8 mouse cellular contexts compared by ENCODE assay signal in the genomic region with DNA sequence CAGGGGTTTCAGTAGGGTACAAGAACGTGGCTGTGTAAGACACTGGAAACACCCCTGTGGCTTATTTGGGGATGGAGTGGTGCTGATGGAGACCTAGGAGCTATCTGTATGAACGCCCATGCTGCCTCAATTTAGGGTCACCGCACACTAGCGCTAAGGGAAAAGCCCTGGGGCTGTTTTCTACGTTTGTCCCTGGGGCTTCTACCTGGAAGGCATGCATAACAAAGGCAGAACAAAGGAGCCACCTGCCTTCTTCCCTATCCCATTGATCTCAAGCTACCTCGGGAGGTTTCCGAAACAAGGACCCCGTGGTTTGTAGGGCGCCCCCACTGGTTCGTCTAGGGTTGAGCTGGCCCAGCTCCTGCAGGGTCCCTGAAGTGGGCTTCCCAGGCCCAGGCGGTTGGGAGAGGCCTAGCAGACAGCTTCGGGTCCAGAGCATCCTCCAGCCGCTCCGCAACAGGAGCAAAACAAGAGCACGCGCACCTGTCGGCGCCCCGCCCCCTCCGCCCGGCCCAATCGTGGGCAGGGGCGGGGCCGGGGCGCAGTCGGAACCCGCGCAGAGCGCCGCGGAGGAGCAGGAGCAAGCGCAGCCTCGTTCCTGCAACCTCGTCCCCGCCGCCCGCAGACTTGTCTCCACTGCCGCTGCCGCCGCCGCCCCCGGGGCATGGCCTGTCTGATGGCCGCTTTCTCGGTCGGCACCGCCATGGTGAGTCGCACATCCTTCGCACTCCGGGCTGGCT. TPM values are rescaled to one million over a fixed set of nuclear protein-coding genes. Genes with fewer than 3 reads are reported as not detected.
DNase-seq lines count a peak whose midpoint lies in the region; ATAC-seq and TF ChIP-seq lines count a peak whose summit lies in the region.

A gene (plus strand): TSS at position 525 of the 740 bp plus-strand sequence.

- H3K4me3 ChIP-seq in heart, embryonic 16.5 days (ENCODE audit: low read length): peak within 1 kb of the TSS; percentile 69
- H3K4me3 ChIP-seq in layer of hippocampus, adult 2 months: peak within 1 kb of the TSS; percentile 94
- peak within 1 kb of the TSS; percentile 85 for H3K4me3 ChIP-seq in lung, adult 2 months (replicated peaks; ENCODE audit: extremely low read depth, low read depth, low read length)
- peak within 1 kb of the TSS; percentile 69 for H3K4me3 ChIP-seq in neural tube, embryonic 14.5 days (ENCODE audit: low read depth, low read length)
- peak within 1 kb of the TSS; percentile 89 for H3K4me3 ChIP-seq in thymus, adult 2 months (ENCODE audit: control insufficient read depth, insufficient read depth, low read length)

- peak; percentile 47; the same call in 1 of the 2 replicates for TF ChIP-seq POLR2A in lung, adult 2 months (IDR thresholded peaks at IDR 0.05; ENCODE audit: borderline replicate concordance, extremely low read depth, low read depth, low read length)
- peak; percentile 92 for TF ChIP-seq POLR2A in thymus, adult 2 months (IDR thresholded peaks at IDR 0.05; ENCODE audit: control insufficient read depth, extremely low read depth, insufficient read depth, low read length, poor library complexity)

- DNase-seq in CD4-positive, CD25-positive, alpha-beta regulatory T cell, adult 2 months (ENCODE audit: low read depth, low spot score): peak; percentile 93
- no peak for DNase-seq in adrenal gland, adult 8-10 months
- peak; percentile 69 for DNase-seq in embryo, embryonic 9.5 days (ENCODE audit: extremely low spot score)
- DNase-seq in layer of hippocampus, adult 2 months (ENCODE audit: low spot score in 2 of 2): peak; percentile 54 to 80
- peak; percentile 52 for DNase-seq in lung, adult 2 months
- peak; percentile 84 for DNase-seq in thymus, adult 2 months

- peaks cover 6% of the 10 kb centered on the region; the same call in 1 of the 2 replicates for H3K9me3 ChIP-seq in heart, embryonic 16.5 days (replicated peaks; ENCODE audit: control insufficient read depth, low read length)
- peaks cover 4% of the 10 kb centered on the region for H3K9me3 ChIP-seq in neural tube, embryonic 14.5 days (ENCODE audit: control insufficient read depth, low read length)

- ATAC-seq in heart, embryonic 16.5 days (replicated peaks; ENCODE audit: extremely low read depth, insufficient read depth, low FRiP score): 0 out of 2 replicates have a peak, but pooled peaks have one; percentile 10
- peak; percentile 92 for ATAC-seq in neural tube, embryonic 14.5 days (ENCODE audit: low read depth)

- 3% methylated on average over 49 of the region's 49 CpGs for WGBS in heart, embryonic 16.5 days
- WGBS in lung, adult 2 months: 4% methylated on average over 49 of the region's 49 CpGs
- WGBS in neural tube, embryonic 14.5 days: under 1% methylated on average over 49 of the region's 49 CpGs
- 5% methylated on average over 46 of the region's 49 CpGs for WGBS in thymus, adult 2 months

- H3K4me2 ChIP-seq in heart, embryonic 16.5 days (ENCODE audit: low read depth, low read length): peak within 1 kb of the TSS; percentile 97
- peak within 1 kb of the TSS; percentile 89 for H3K4me2 ChIP-seq in neural tube, embryonic 14.5 days (ENCODE audit: low read depth, low read length)

- peak within 1 kb of the TSS; percentile 74 for H3K9ac ChIP-seq in heart, embryonic 16.5 days (ENCODE audit: low read length)
- peak within 1 kb of the TSS; percentile 68 for H3K9ac ChIP-seq in neural tube, embryonic 14.5 days (replicated peaks; ENCODE audit: low read depth, low read length)

- no peaks in the 10 kb centered on the region for H3K36me3 ChIP-seq in heart, embryonic 16.5 days (ENCODE audit: control insufficient read depth, insufficient read depth)
- H3K36me3 ChIP-seq in neural tube, embryonic 14.5 days (ENCODE audit: control insufficient read depth, insufficient read depth, low read length): no peaks in the 10 kb centered on the region
- H3K36me3 ChIP-seq in thymus, adult 2 months (ENCODE audit: control insufficient read depth, insufficient read depth, low read length): no peaks in the 10 kb centered on the region

- H3K4me1 ChIP-seq in heart, embryonic 16.5 days (ENCODE audit: control insufficient read depth, insufficient read depth, low read length): peaks cover 31% of the 10 kb centered on the region
- peaks cover 8% of the 10 kb centered on the region for H3K4me1 ChIP-seq in lung, adult 2 months (ENCODE audit: control insufficient read depth, insufficient read depth, low read length)
- H3K4me1 ChIP-seq in neural tube, embryonic 14.5 days (ENCODE audit: control insufficient read depth, insufficient read depth, low read length): peaks cover 9% of the 10 kb centered on the region; the same call in 1 of the 2 replicates
- H3K4me1 ChIP-seq in thymus, adult 2 months (replicated peaks; ENCODE audit: control insufficient read depth, insufficient read depth, low read length): peaks cover 30% of the 10 kb centered on the region

- H3K27me3 ChIP-seq in heart, embryonic 16.5 days (ENCODE audit: control insufficient read depth, insufficient read depth, low read length): no peaks in the 10 kb centered on the region
- H3K27me3 ChIP-seq in neural tube, embryonic 14.5 days (ENCODE audit: control insufficient read depth, insufficient read depth, low read length): peaks cover 3% of the 10 kb centered on the region; the same call in 1 of the 2 replicates
- no peaks in the 10 kb centered on the region for H3K27me3 ChIP-seq in thymus, adult 2 months (ENCODE audit: control insufficient read depth, insufficient read depth, low read length)

- TF ChIP-seq CTCF in layer of hippocampus, adult 2 months (conservative IDR thresholded peaks at IDR 0.05): peak; percentile 64
- TF ChIP-seq CTCF in lung, adult 2 months (IDR thresholded peaks at IDR 0.05; ENCODE audit: insufficient read depth, low read length): no peak
- TF ChIP-seq CTCF in thymus, adult 2 months (IDR thresholded peaks at IDR 0.05; ENCODE audit: borderline replicate concordance, control insufficient read depth, extremely low read depth, insufficient read depth, low read length, poor library complexity): peak; percentile 44; the same call in 1 of the 2 replicates

- H3K27ac ChIP-seq in heart, embryonic 16.5 days (ENCODE audit: low read length): peak within 1 kb of the TSS; percentile 63
- peak within 1 kb of the TSS; percentile 98 for H3K27ac ChIP-seq in layer of hippocampus, adult 2 months
- H3K27ac ChIP-seq in neural tube, embryonic 14.5 days (ENCODE audit: low read depth, low read length): peak within 1 kb of the TSS; percentile 78
- H3K27ac ChIP-seq in thymus, adult 2 months (ENCODE audit: control insufficient read depth, insufficient read depth, low read length): peak within 1 kb of the TSS; percentile 91

RNA-seq across cellular contexts. Expression of the gene that starts here (rescaled TPM):
- total RNA-seq in adrenal gland, adult 8-10 months (2022): 10 to 100 TPM; 11.7 to 28.2 (median 16.2) TPM
- 12.7 and 15.6 TPM in 2 replicates for polyA plus RNA-seq in heart, embryonic 16.5 days (2015; fragmentation: Nextera tagmentation; extraction: Ambion mirVana)
- total RNA-seq in layer of hippocampus, adult 2 months (2021): 10 to 100 TPM; 75.7 to 83.3 TPM
- polyA plus RNA-seq in lung, adult 2 months (2012; rRNA removed): 53.2 and 57.4 TPM in 2 replicates
- polyA plus RNA-seq in neural tube, embryonic 14.5 days (2014; fragmentation: Nextera tagmentation; extraction: Ambion mirVana): 20.5 and 21.0 TPM in 2 replicates
- 103 and 107 TPM in 2 replicates for polyA plus RNA-seq in thymus, adult 2 months (2012; rRNA removed)
